Mouse (Mus musculus): ENCODE data around the gene Mycbp.

DNA sequence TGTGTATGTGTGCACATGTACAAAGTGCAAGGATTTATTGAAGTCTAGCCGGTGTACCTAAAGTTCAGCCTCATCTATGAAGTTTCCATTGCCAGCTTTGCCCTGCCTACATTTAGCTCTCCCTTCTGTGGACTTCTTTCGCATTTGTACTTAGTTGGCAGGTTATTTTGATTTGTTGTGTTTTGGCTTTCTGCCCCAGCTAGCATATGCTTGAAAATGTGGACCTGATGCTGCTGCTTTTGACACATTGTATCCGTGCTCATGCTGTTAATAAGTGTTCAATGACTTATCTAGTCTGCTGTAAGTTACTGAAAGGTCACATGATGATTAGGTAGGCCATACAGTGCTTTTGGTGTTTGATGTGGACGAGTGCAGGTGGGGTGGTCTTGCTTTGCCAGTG is 29.7 kb downstream of the Mycbp start:
- TF ChIP-seq CTCF (IDR thresholded peaks at IDR 0.05; ENCODE audit: low read depth) (no peak), EP300 (optimal IDR thresholded peaks at IDR 0.05) (no peak)
